Mouse (Mus musculus): ENCODE data around the gene Fignl2. TPM values are rescaled to one million over a fixed set of nuclear protein-coding genes. Genes with fewer than 3 reads are reported as not detected.

Gene Fignl2
- polyA plus RNA-seq, 1 experiment from 2014 or later, result 1.2 TPM

- no peak overlapping the region; the same call in 1 of the 2 replicates for H3K27ac ChIP-seq (replicated peaks)
- no peaks in the 10 kb centered on the region for H3K36me3 ChIP-seq (replicated peaks)
- 0 out of 2 replicates have a peak, but pooled peaks cover 2% of the 10 kb centered on the region for H3K27me3 ChIP-seq (replicated peaks; ENCODE audit: low read depth, poor library complexity, severe bottlenecking)
- H3K4me3 ChIP-seq, result no peak overlapping the region
- H3K4me1 ChIP-seq, result peaks cover 35% of the 10 kb centered on the region
- 87% methylated on average over 10 of the region's 10 CpGs for WGBS
- DNase-seq (ENCODE audit: low spot score), result no peak
- H3K9me3 ChIP-seq, result no peaks in the 10 kb centered on the region
These were observed 27.6 kb upstream of the Fignl2 start for GRCm38 (mm10) chr15:101106011-101106410.

GRCm38 (mm10) chr15:101105496-101105994 is 27.2 kb upstream of the Fignl2 start:
- Histone ChIP-seq H3K4me1 (peaks cover 35% of the 10 kb centered on the region), H3K27ac (replicated peaks) (no peak overlapping the region; the same call in 1 of the 2 replicates), H3K27me3 (replicated peaks; ENCODE audit: low read depth, poor library complexity, severe bottlenecking) (0 out of 2 replicates have a peak, but pooled peaks cover 2% of the 10 kb centered on the region), H3K4me3 (0 out of 2 replicates have a peak overlapping the region, but pooled peaks have one; percentile 33), H3K36me3 (replicated peaks) (no peaks in the 10 kb centered on the region), H3K9me3 (no peaks in the 10 kb centered on the region)
- peak; percentile 85 for DNase-seq (ENCODE audit: low spot score)
- WGBS, result 18% methylated on average over 12 of the region's 12 CpGs

- no peaks in the 10 kb centered on the region for H3K9me3 ChIP-seq
- H3K4me3 ChIP-seq, result no peak overlapping the region
- DNase-seq (ENCODE audit: low spot score), result no peak
- H3K27me3 ChIP-seq (replicated peaks; ENCODE audit: low read depth, poor library complexity, severe bottlenecking), result peaks cover 11% of the 10 kb centered on the region
- WGBS, result 63% methylated on average over 9 of the region's 9 CpGs
- H3K4me1 ChIP-seq, result peaks cover 43% of the 10 kb centered on the region
- H3K36me3 ChIP-seq (replicated peaks), result no peaks in the 10 kb centered on the region
- H3K27ac ChIP-seq (replicated peaks), result peak overlapping the region; percentile 42; the same call in 1 of the 2 replicates
These were observed 25.4 kb upstream of the Fignl2 start for GRCm38 (mm10) chr15:101103605-101104304.

DNA sequence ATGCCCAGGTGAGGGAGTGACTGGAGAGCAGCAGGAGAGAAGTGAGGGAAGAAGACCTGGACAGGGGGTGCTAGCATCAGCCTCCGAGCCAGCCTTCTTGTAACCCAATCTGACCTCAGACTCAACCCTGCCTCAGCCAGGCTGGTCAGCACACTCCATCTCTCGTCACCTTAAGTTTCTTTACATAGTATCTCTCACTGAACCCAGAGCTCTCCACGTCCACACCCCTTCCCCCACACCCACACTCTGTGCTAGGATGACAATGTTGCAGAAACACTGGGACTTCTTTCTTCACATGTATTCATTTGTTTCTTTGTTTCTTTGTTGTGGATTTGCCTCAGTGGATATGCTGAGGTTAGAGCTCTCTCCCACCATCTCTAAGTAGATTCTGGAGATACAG is 22.6 kb upstream of the Fignl2 start:
- no peak for DNase-seq (ENCODE audit: low spot score)

GRCm38 (mm10) chr15:101097985-101098651 is 19.8 kb upstream of the Fignl2 start:
- Histone ChIP-seq H3K27me3 (replicated peaks; ENCODE audit: low read depth, poor library complexity, severe bottlenecking) (peaks cover 29% of the 10 kb centered on the region), H3K36me3 (replicated peaks) (no peaks in the 10 kb centered on the region), H3K4me3 (peak overlapping the region; percentile 48), H3K9me3 (no peaks in the 10 kb centered on the region), H3K27ac (replicated peaks) (peak overlapping the region; percentile 90), H3K4me1 (peaks cover 74% of the 10 kb centered on the region)
- DNase-seq (ENCODE audit: low spot score), result peak; percentile 95
- 1% methylated on average over 28 of the region's 28 CpGs for WGBS

More for the DNA sequence above, 22.6 kb upstream of the Fignl2 start:
- H3K27ac ChIP-seq (replicated peaks), result 0 out of 2 replicates have a peak overlapping the region, but pooled peaks have one; percentile 15
- no peak overlapping the region for H3K4me3 ChIP-seq
- peaks cover 27% of the 10 kb centered on the region for H3K27me3 ChIP-seq (replicated peaks; ENCODE audit: low read depth, poor library complexity, severe bottlenecking)
- H3K4me1 ChIP-seq, result peaks cover 70% of the 10 kb centered on the region
- no peaks in the 10 kb centered on the region for H3K9me3 ChIP-seq
- no peaks in the 10 kb centered on the region for H3K36me3 ChIP-seq (replicated peaks)
- WGBS, result 76% methylated on average over 3 of the region's 3 CpGs

DNA sequence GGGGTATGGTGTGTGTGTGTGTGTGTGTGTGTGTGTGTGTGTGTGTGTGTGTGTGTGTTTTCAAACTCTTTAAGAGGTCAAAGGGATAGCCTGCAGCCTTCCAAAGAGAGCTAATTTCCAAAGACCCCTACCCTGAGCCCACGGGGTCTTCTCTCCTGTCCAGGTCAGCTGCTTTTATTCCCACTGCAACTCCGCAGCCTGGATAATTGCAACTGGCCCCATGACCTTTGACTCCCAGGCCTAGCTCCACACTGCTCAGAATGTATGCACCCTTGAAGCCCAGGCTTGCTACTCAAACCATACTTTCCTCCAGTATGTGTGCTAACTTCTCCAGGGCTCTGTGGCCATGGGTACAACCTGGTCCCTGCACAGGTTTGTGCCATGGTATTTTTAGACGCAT is 17.0 kb upstream of the Fignl2 start:
- DNase-seq (ENCODE audit: low spot score), result peak; percentile 68
- peak overlapping the region; percentile 90 for H3K27ac ChIP-seq (replicated peaks)
- 35% methylated on average over 3 of the region's 3 CpGs for WGBS
- no peaks in the 10 kb centered on the region for H3K9me3 ChIP-seq
- H3K27me3 ChIP-seq (replicated peaks; ENCODE audit: low read depth, poor library complexity, severe bottlenecking), result peaks cover 34% of the 10 kb centered on the region
- peaks cover 80% of the 10 kb centered on the region for H3K4me1 ChIP-seq
- H3K4me3 ChIP-seq, result peak overlapping the region; percentile 25; the same call in 1 of the 2 replicates
- no peaks in the 10 kb centered on the region for H3K36me3 ChIP-seq (replicated peaks)

DNA sequence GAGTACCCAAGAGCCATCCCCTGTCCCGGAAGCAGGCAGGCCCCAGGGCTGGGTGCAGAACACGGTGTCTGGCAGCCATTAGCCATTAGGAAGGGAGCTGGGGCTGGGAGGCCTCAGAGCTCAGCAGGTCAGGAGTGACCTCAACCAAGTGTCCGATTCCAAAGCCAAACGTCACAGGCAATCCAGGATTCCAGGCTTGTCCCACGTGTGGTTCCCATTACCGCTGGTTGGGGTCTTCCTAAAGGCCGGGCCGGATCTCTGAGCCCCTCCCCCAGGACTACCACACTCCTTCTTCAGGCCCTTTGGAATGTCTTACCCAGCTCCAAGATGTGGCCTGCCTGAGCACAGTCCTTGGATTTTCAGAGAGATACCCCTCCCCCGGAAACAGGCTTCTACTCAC is 16.6 kb upstream of the Fignl2 start:
- peak; percentile 90 for DNase-seq (ENCODE audit: low spot score)
- peaks cover 34% of the 10 kb centered on the region for H3K27me3 ChIP-seq (replicated peaks; ENCODE audit: low read depth, poor library complexity, severe bottlenecking)
- H3K36me3 ChIP-seq (replicated peaks), result no peaks in the 10 kb centered on the region
- peaks cover 82% of the 10 kb centered on the region for H3K4me1 ChIP-seq
- 25% methylated on average over 9 of the region's 9 CpGs for WGBS
- H3K9me3 ChIP-seq, result no peaks in the 10 kb centered on the region
- peak overlapping the region; percentile 25; the same call in 1 of the 2 replicates for H3K4me3 ChIP-seq
- H3K27ac ChIP-seq (replicated peaks), result peak overlapping the region; percentile 90

DNA sequence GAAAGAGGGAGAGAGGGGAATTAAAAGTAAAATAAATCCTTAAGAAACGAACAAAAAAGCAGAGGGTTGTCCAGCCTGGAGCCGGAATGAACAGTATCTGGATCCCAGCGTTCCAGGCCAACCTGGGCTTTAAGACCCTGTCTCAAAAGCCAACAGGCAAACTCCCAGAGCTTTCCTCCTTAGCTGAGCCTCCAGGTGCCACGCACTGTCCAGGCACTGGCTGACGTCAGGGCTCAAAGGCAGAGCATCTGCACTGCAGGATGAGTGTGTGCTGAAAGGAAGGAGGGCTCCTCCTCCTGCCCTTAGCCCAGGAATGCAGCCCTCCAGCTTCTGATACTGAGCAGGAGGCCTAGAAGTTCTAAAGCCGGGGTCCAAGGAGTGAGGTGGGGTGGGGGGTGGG is 15.6 kb upstream of the Fignl2 start:
- Histone ChIP-seq H3K9me3 (no peaks in the 10 kb centered on the region), H3K4me1 (peaks cover 78% of the 10 kb centered on the region), H3K4me3 (peak overlapping the region; percentile 25), H3K27me3 (replicated peaks; ENCODE audit: low read depth, poor library complexity, severe bottlenecking) (peaks cover 28% of the 10 kb centered on the region), H3K36me3 (replicated peaks) (no peaks in the 10 kb centered on the region), H3K27ac (replicated peaks) (peak overlapping the region; percentile 90)
- WGBS, result 33% methylated on average over 6 of the region's 6 CpGs
- DNase-seq (ENCODE audit: low spot score), result peak; percentile 64

DNA sequence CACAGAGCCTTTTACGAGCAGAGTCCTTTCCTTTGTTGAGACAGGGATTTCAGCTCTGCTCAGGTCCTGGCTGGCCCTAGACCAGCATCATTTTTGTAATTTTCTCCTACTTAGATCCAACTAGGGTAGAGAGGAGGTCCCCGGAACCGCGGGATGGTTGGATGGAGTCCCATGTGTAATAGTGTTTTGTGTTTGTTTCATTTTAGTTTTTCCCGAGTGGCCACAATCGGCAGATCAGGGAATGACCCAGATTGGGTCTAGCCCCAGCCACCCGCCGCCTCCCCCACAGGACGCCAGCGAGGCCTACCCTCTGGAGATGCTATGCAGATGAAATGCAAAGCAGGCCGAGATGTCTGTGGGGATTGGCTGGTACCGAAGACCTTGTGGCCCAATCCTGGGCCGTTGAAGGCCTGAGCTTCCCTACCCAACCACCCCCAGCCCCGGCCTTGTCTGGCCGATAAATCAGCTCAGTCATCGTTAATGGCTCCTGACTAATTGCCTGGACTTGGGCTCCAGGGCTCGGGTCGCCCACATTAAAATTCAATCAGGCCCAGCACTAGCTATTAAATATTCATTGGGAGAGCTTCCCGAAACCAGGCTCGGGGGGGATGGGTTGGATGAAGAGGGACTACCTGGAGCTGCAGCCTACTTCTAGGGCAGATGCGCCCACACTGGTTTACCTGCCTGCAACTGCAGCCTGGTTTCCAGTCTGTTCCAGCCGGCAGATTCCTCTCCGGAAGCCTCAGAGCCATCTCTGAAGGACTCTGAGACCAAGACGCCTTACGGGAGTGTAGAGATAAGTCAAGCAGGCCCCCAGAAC is 14.7 kb upstream of the Fignl2 start:
- no peaks in the 10 kb centered on the region for H3K36me3 ChIP-seq (replicated peaks)
- H3K4me3 ChIP-seq, result peak overlapping the region; percentile 42
- H3K27ac ChIP-seq (replicated peaks), result peak overlapping the region; percentile 90
- peak; percentile 87 for DNase-seq (ENCODE audit: low spot score)
- 6% methylated on average over 25 of the region's 25 CpGs for WGBS
- peaks cover 77% of the 10 kb centered on the region for H3K4me1 ChIP-seq
- peaks cover 23% of the 10 kb centered on the region; the same call in 1 of the 2 replicates for H3K27me3 ChIP-seq (replicated peaks; ENCODE audit: low read depth, poor library complexity, severe bottlenecking)
- no peaks in the 10 kb centered on the region for H3K9me3 ChIP-seq

- Histone ChIP-seq H3K4me1 (peaks cover 71% of the 10 kb centered on the region), H3K4me3 (peak overlapping the region; percentile 42; the same call in 1 of the 2 replicates), H3K9me3 (no peaks in the 10 kb centered on the region), H3K27ac (replicated peaks) (peak overlapping the region; percentile 90), H3K27me3 (replicated peaks; ENCODE audit: low read depth, poor library complexity, severe bottlenecking) (peaks cover 18% of the 10 kb centered on the region; the same call in 1 of the 2 replicates), H3K36me3 (replicated peaks) (no peaks in the 10 kb centered on the region)
- 20% methylated on average over 14 of the region's 14 CpGs for WGBS
- peak; percentile 57 for DNase-seq (ENCODE audit: low spot score)
These were observed 13.9 kb upstream of the Fignl2 start for GRCm38 (mm10) chr15:101092121-101092828.

DNA sequence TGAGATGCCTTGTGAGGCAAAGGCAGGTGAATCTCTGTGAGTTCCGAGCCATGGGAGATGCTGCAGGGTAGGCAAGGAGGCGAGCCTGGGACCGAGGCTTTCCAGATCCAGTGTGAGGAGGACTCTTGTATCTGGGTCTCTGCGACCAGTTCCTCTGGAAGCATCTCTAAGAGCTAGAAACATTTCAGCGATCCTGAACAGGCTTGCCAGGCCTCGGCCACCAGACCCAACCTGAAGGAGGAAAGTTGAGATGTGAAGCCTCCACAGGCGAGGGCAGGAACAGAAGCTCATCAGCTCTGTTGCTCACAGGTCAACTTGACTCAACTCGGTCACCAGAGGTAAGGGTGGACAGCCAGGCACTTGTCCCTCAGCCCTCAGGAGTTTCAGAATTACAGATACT is 13.2 kb upstream of the Fignl2 start:
- peaks cover 63% of the 10 kb centered on the region for H3K4me1 ChIP-seq
- no peaks in the 10 kb centered on the region for H3K36me3 ChIP-seq (replicated peaks)
- 92% methylated on average over 8 of the region's 8 CpGs for WGBS
- H3K9me3 ChIP-seq, result no peaks in the 10 kb centered on the region
- no peak for DNase-seq (ENCODE audit: low spot score)
- H3K27ac ChIP-seq (replicated peaks), result peak overlapping the region; percentile 90; the same call in 1 of the 2 replicates
- H3K4me3 ChIP-seq, result no peak overlapping the region
- H3K27me3 ChIP-seq (replicated peaks; ENCODE audit: low read depth, poor library complexity, severe bottlenecking), result peaks cover 11% of the 10 kb centered on the region; the same call in 1 of the 2 replicates

All from embryonic facial prominence, embryonic 10.5 days (tissue).